Mouse (Mus musculus) cerebellum, postnatal 25 days (tissue): ENCODE measurements around the gene D630003M21Rik.
A peak's percentile ranks its signal among the peaks of the same experiment; 100 is the strongest.

Experiments used
- DNase-seq, 2 experiments: peaks; one replicate each; pipeline ENCODE4 v3.0.0; 2021; ENCODE audit warnings: mixed read lengths in 2 of 2

The D630003M21Rik gene

GRCm38 (mm10) chr2:158228670-158229502 lies at the start of gene D630003M21Rik:
Gene D630003M21Rik, minus strand, starts transcription at chr2:158229222.
- DNase-seq: peak in 1 of 2 experiments; percentile 54

- DNase-seq: no peak
Measured at GRCm38 (mm10) chr2:158276878-158277277, 47.9 kb upstream of the D630003M21Rik start.

- no peak for DNase-seq
Measured at GRCm38 (mm10) chr2:158276451-158276850, 47.4 kb upstream of the D630003M21Rik start.

GRCm38 (mm10) chr2:158275811-158276210 lies 46.8 kb upstream of the D630003M21Rik start:
- no peak for DNase-seq

- no peak for DNase-seq
Measured at GRCm38 (mm10) chr2:158275349-158275748, 46.3 kb upstream of the D630003M21Rik start.

- DNase-seq: peak in 1 of 2 experiments; percentile 24
Measured at GRCm38 (mm10) chr2:158273646-158274045, 44.6 kb upstream of the D630003M21Rik start.

- DNase-seq: no peak
Measured at GRCm38 (mm10) chr2:158270017-158270416, 41.0 kb upstream of the D630003M21Rik start.

GRCm38 (mm10) chr2:158264877-158265276 lies 35.9 kb upstream of the D630003M21Rik start:
- DNase-seq: no peak

GRCm38 (mm10) chr2:158259498-158259897 lies 30.5 kb upstream of the D630003M21Rik start:
- DNase-seq: no peak

GRCm38 (mm10) chr2:158258781-158259180 lies 29.8 kb upstream of the D630003M21Rik start:
- peak; percentile 84 to 85 for DNase-seq

- no peak for DNase-seq
Measured at GRCm38 (mm10) chr2:158258005-158258418, 29.0 kb upstream of the D630003M21Rik start, which contains the start of gene Bpi. Gene Bpi, plus strand, starts transcription at chr2:158258094.

- DNase-seq: no peak
Measured at GRCm38 (mm10) chr2:158256894-158257293, 27.9 kb upstream of the D630003M21Rik start.

- DNase-seq: no peak
Measured at GRCm38 (mm10) chr2:158253806-158254205, 24.8 kb upstream of the D630003M21Rik start.

GRCm38 (mm10) chr2:158250558-158250957 lies 21.5 kb upstream of the D630003M21Rik start:
- no peak for DNase-seq

- peak in 1 of 2 experiments; percentile 16 for DNase-seq
Measured at GRCm38 (mm10) chr2:158248318-158248717, 19.3 kb upstream of the D630003M21Rik start.

GRCm38 (mm10) chr2:158247852-158248251 lies 18.8 kb upstream of the D630003M21Rik start:
- DNase-seq: no peak

- no peak for DNase-seq
Measured at GRCm38 (mm10) chr2:158245072-158245817, 16.2 kb upstream of the D630003M21Rik start.

- peak; percentile 44 to 57 for DNase-seq
Measured at GRCm38 (mm10) chr2:158243129-158243870, 14.3 kb upstream of the D630003M21Rik start.

- DNase-seq: peak; percentile 72 to 80
Measured at GRCm38 (mm10) chr2:158242170-158242896, 13.3 kb upstream of the D630003M21Rik start.

- DNase-seq: no peak
Measured at GRCm38 (mm10) chr2:158241126-158241738, 12.2 kb upstream of the D630003M21Rik start.

- DNase-seq: peak; percentile 60 to 70
Measured at GRCm38 (mm10) chr2:158238101-158238500, 9.1 kb upstream of the D630003M21Rik start.

GRCm38 (mm10) chr2:158236698-158237097 lies 7.7 kb upstream of the D630003M21Rik start:
- peak in 1 of 2 experiments; percentile 47 for DNase-seq
